Mouse (Mus musculus) cerebellum, adult (tissue): ENCODE measurements around the gene Celsr1.

Experiments
- ATAC-seq: cut with Nextera tagmentation; 2 replicates; pipeline ENCODE4 v1.9.2; 2017; ENCODE audit warnings: mild to moderate bottlenecking, moderate library complexity, mixed read lengths; ENCODE audit not compliant: insufficient number of reproducible peaks, low FRiP score, low TSS enrichment

The Celsr1 gene

DNA sequence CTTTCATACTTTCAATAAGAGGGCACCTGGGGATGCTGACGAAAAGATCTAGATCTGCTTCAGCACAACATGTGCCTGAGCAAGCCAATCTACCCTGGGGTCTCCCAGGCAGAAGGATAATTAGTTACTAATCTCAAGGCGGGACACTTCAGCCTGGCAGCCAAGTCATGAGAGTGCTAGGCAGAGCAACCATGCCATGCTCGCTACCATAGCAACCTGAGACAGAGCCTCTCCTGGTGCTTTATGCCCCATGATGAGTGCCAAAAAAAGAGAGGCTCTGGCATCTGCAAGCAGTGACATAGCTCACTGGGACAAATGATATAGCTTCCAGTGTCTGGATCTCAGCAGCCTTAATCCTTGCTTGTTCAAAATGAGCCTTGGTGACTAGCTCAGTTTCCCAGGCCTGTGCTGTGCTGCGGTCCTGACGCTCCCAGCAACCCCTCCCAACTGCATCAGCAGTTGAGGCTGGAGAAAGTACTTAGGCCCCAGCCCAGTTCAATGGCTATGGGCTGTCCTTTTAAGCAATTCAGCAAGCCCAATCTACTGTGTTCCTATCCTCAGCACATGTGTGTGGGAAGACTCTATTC is 32.8 kb downstream of the Celsr1 start:
- ATAC-seq = peak; percentile 74

GRCm38 (mm10) chr15:85998525-85999230 is 34.9 kb downstream of the Celsr1 start:
- ATAC-seq = no peak

GRCm38 (mm10) chr15:85996031-85996765 is 37.4 kb downstream of the Celsr1 start:
- no peak for ATAC-seq

- no peak for ATAC-seq
Observed at GRCm38 (mm10) chr15:85994906-85995608, 38.5 kb downstream of the Celsr1 start.

DNA sequence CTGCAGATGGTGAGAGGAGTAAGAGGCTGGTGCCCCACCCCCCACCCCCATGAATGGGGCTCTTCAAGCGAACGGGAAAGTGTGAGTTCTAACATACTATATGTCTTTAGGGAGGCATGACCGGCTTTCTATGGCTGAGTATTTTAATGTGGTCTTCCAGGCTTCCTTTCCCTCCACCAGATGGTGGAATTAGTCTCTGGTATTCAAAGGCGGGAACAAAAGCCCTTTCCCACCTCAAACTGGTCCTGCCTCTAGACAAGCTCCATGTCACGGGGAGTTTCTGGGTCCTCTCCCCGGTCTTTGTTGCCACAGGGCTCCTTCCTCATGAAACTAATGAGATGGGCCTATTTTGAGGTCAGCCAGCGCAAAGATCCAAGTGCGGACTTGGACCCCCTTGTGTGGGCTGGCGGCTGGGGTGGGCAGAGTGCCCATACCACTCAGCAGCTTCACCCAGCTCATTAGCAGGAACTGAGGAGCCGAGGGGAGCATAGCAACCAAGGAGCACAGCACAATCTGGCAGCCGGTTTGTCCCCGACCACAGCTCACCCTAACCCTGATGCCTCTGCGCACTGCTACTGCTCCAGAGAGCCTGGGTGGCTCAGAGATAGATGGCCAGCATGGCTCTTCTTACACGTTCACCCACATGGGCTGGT is 39.5 kb downstream of the Celsr1 start:
- ATAC-seq = no peak

GRCm38 (mm10) chr15:85993386-85993785 is 40.2 kb downstream of the Celsr1 start:
- no peak for ATAC-seq

- no peak for ATAC-seq
Observed at GRCm38 (mm10) chr15:85992125-85992495, 41.5 kb downstream of the Celsr1 start.

DNA sequence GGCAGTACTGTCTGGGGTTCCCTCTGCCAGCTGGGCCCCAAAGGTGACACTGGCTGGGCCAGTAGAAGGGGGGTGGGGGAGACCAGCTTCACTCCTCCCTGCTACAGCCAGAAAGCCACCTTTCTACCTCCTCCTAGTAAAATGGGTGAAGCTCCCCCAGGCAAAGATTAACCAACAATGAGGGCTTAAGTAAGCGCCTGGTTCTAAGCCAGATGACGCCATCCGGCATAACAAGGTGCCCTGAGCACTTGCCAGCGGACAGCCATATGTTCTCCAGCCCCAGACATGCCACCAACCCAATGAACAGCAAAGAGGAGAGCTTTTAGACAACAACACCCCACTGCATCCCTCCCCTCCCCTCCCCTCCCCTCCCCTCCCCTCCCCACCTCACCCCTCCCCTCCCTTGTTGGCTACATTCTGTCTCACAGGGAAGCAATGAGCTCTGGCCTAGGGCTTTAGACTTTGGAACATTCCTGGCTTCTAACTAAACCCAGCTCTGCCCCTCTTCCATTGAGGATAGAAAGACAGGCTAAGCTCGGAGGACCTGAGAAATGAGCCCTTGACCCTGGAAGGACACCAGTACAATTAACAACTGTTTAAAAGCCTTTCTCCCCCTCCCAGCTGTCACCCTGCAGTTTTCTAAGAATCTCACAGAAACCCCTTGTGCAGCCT is 42.0 kb downstream of the Celsr1 start:
- peak; percentile 71 for ATAC-seq

DNA sequence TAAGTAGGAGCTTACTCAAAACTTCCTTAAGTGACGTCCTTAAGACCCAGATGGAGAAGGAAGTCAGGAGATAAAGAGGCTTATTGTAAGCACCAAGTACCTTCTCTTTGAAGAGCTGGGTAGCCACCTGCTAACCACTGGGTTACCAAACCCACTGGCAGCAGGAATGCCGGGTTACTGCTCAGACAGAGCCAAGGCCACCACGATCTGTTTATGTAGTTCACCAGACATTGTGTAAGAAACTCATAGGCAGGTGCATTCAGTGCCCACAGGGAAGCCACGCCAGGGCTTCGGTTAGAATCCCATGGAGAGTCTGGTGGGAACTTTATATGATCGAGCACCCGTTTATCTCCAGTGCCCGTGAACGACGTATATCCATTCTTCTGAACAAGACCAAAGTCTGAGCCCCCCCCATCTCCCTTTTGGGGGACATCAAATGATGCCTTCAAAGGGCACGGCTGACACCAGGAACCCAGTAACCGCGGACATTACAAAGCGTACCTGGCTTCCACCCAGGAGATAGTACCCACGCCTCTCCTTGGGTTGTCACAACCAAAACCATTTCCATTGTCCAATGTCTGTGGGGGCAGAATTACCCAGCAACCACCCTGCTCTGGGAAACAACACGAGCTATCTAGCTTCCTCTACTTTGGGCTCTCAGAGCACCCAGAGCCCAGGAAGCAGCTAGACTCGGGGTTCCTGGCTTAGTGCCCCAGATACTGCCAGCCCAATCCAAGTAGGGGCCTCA is 42.7 kb downstream of the Celsr1 start:
- no peak for ATAC-seq

GRCm38 (mm10) chr15:85987896-85988295 is 45.7 kb downstream of the Celsr1 start:
- ATAC-seq = no peak

DNA sequence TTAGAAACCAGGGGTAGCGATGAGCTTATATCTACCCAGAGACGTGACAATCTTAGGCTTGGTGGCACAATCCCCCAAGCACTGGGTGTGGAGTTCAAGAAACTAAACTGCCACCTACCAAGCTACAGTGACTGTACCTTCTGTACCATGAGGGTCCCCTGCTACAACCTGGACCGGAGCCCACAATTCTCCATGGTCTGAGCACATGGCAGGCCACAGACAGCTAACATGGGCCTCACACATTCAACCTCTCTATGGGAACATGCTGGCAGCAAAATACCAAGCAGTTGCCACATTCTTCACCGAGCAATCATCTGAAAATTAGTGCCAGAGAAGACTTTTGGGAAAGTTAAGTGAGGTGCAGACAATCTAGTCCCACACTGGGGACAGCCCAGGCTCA is 47.4 kb downstream of the Celsr1 start:
- ATAC-seq = no peak

DNA sequence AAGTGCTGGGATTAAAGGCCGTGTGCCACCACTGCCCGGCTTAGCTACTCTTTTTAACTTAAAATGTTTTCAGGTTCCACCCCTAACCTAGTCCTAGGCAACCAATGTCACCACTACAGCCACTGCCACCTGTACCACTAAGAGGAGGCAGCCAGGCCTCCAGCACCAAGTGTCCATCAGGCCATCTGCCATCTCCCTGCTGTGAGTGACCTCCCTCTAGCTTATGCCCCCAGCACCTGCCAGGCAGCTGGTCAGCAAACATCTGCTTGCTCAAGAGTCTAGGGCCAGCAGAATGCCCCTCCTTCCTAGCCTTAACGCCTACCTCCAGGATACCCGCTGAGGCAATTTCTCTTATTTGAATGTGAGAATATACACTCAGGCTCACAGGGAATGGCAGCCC is 48.0 kb downstream of the Celsr1 start:
- ATAC-seq = no peak

DNA sequence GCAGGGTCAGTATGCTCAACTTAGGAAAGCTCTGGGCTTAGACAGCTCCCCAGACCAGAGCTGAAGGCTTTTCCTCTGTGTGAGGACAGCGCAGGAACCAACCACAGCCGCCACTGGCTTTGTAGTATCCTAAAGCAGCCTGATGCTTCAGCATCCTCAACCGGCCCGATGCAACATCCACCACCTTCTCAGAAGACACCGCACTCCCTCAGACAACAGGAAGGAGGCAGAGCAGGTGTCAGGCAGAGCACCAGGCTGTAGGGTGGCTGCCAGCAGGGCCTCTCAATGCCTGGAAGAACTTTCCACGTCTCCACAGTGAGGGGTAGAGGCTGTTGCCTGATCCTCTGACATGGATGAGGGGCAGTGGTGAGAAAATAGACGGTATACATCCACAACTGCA is 50.4 kb downstream of the Celsr1 start:
- no peak for ATAC-seq

GRCm38 (mm10) chr15:85982416-85982775 is 51.2 kb downstream of the Celsr1 start:
- ATAC-seq = no peak

- ATAC-seq = no peak
Observed at GRCm38 (mm10) chr15:85981768-85982415, 51.7 kb downstream of the Celsr1 start.

DNA sequence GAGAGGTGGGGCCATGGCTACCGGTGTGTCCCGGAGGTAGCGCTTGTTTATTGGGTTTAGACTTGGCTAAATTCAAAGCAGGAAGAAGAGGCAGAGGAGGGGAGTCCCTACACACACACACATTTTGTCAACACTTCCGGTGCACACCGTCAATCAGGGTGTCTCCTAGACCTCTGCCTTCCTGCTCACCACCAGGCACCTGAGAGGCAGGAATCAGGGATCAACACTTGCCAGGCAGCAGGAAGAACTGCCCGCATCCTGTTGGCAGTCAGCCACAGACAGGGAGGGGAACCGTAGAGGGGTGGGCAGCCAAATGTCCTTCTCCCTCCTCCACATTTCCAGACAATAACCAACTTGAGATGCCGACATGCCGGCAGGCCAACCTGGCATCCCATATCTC is 56.5 kb downstream of the Celsr1 start:
- ATAC-seq = no peak

GRCm38 (mm10) chr15:85975746-85976145 is 57.8 kb downstream of the Celsr1 start:
- no peak for ATAC-seq

- ATAC-seq = no peak
Observed at GRCm38 (mm10) chr15:85971596-85971995, 62.0 kb downstream of the Celsr1 start.

DNA sequence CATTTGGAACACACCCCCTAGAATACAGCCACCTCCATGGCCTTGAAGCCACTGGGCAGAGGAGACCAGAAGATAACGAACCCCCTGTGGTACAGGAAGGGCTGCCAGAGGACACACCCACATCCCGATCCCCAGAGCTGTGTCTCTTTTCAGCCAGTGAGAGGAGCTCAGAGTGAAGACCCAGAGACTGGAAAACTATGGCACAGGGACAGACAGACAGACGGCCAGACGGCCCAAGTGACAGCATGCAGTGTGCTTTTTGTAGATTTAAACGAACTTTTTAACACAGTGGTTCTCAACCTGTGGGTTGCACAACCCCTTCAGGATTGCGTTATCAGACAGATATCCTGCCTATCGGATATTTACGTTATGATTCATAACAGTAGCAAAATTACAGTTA is 63.1 kb downstream of the Celsr1 start:
- no peak for ATAC-seq
